Mouse (Mus musculus) bone marrow, adult 2 months (tissue): Measurements from ENCODE around the gene Rpl18a. TPM values are rescaled to one million over a fixed set of nuclear protein-coding genes. Genes with fewer than 3 reads are reported as not detected.
A peak's percentile ranks its signal among the peaks of the same experiment; 100 is the strongest.
"Not testable (repeated sequence)": the region's sequence is repeated elsewhere in the genome, so short reads cannot be mapped to it uniquely, and the experiment has no call there.

Source experiments
- H3K27ac ChIP-seq: fragments of 200-500 bp; 2 replicates; pipeline ENCODE4 v1.5.1; 2012; ENCODE audit warnings: low read depth, mild to moderate bottlenecking, control low read depth, inconsistent platforms, low read length; ENCODE audit not compliant: control insufficient read depth, poor library complexity, insufficient read depth
- H3K4me1 ChIP-seq: fragments of 200-500 bp; 2 replicates; pipeline ENCODE4 v1.6.1; 2011; ENCODE audit warnings: low read length; ENCODE audit not compliant: control insufficient read depth, insufficient read depth
- H3K4me3 ChIP-seq: fragments of 200-500 bp; replicated peaks from 2 replicates; pipeline ENCODE3; 2011; ENCODE audit warnings: mild to moderate bottlenecking, low read depth, low read length, control low read depth; ENCODE audit not compliant: control insufficient read depth
- CTCF ChIP-seq: fragments of 200-500 bp; IDR thresholded peaks from 2 replicates; pipeline ENCODE4 v1.5.1; 2011; ENCODE audit warnings: low read length, control low read depth; ENCODE audit not compliant: control insufficient read depth, insufficient read depth
- POLR2A ChIP-seq: fragments of 200-500 bp; IDR thresholded peaks from 2 replicates; pipeline ENCODE4 v1.6.1; 2011; ENCODE audit warnings: low read depth, mild to moderate bottlenecking, control low read depth, low read length, borderline replicate concordance; ENCODE audit not compliant: control insufficient read depth
- WGBS: fragments of 180-500 bp; shearing (Covaris S2); methylation state at CpG from one replicate; pipeline ENCODE4 v1.1.7; 2018; 5-methylcytosine and 5-hydroxymethylcytosine counted together
- polyA plus RNA-seq: library from polyadenylated mRNA; stranded (reverse); fragments of >200 nt; gene quantifications from 2 replicates; pipeline ENCODE4 v1.2.4, GENCODE M21; 2011; ENCODE audit warnings: low replicate concordance; ENCODE audit not compliant: missing spikeins, insufficient read depth, insufficient read length

Rpl18a gene
- polyA plus RNA-seq, 1 experiment = 1,544 TPM

GRCm38 (mm10) chr8:70898661-70899198 lies 1.5 kb upstream of the Rpl18a start:
- H3K4me3 ChIP-seq = no peak overlapping the region
- 27% methylated on average over 2 of the region's 2 CpGs for WGBS
- H3K27ac ChIP-seq = no peak overlapping the region
- peaks cover 6% of the 10 kb centered on the region; the same call in 1 of the 2 replicates for H3K4me1 ChIP-seq
- TF ChIP-seq CTCF (no peak), POLR2A (no peak)

GRCm38 (mm10) chr8:70897681-70898413 lies 635 bp upstream of the Rpl18a start:
- Histone ChIP-seq H3K4me1 (peaks cover 4% of the 10 kb centered on the region; the same call in 1 of the 2 replicates), H3K4me3 (peak overlapping the region; percentile 83), H3K27ac (peak overlapping the region; percentile 21; the same call in 1 of the 2 replicates)
- TF ChIP-seq CTCF (peak; percentile 97), POLR2A (no peak)
- under 1% methylated on average over 20 of the region's 20 CpGs for whole genome bisulfite sequencing

- Histone ChIP-seq H3K4me1 (peaks cover 4% of the 10 kb centered on the region; the same call in 1 of the 2 replicates), H3K27ac (peak overlapping the region; percentile 29; the same call in 1 of the 2 replicates), H3K4me3 (peak overlapping the region; percentile 94)
- WGBS = 2% methylated on average over 25 of the region's 25 CpGs
- no peak for TF ChIP-seq CTCF
- TF ChIP-seq POLR2A = no peak
Measured at GRCm38 (mm10) chr8:70896316-70897020, 744 bp downstream of the Rpl18a start.

GRCm38 (mm10) chr8:70895571-70896259 lies 1.5 kb downstream of the Rpl18a start:
- H3K4me3 ChIP-seq, H3K4me1 ChIP-seq, H3K27ac ChIP-seq: not testable (repeated sequence)
- 84% methylated on average over 24 of the region's 24 CpGs for WGBS

- peaks cover 4% of the 10 kb centered on the region; the same call in 1 of the 2 replicates for H3K4me1 ChIP-seq
- H3K27ac ChIP-seq = no peak overlapping the region
- H3K4me3 ChIP-seq = no peak overlapping the region
- WGBS = 88% methylated on average over 8 of the region's 8 CpGs
- TF ChIP-seq CTCF (no peak), POLR2A (no peak)
Measured at GRCm38 (mm10) chr8:70894771-70895545, 2.3 kb downstream of the Rpl18a start.

GRCm38 (mm10) chr8:70894385-70894720 lies 2.9 kb downstream of the Rpl18a start:
- TF ChIP-seq CTCF (no peak), POLR2A (no peak)
- Histone ChIP-seq H3K27ac (no peak overlapping the region), H3K4me3 (no peak overlapping the region), H3K4me1 (peaks cover 4% of the 10 kb centered on the region; the same call in 1 of the 2 replicates)
- WGBS = 65% methylated on average over 2 of the region's 2 CpGs

GRCm38 (mm10) chr8:70893656-70894384 lies 3.4 kb downstream of the Rpl18a start:
- H3K4me1 ChIP-seq = peaks cover 4% of the 10 kb centered on the region; the same call in 1 of the 2 replicates
- TF ChIP-seq CTCF (peak; percentile 74), POLR2A (no peak)
- no peak overlapping the region for H3K27ac ChIP-seq
- H3K4me3 ChIP-seq = no peak overlapping the region
- 43% methylated on average over 12 of the region's 12 CpGs for WGBS
